Mouse (Mus musculus): Measurements from ENCODE around the gene Gm21738.
"Not testable (repeated sequence)": the region's sequence is repeated elsewhere in the genome, so short reads cannot be mapped to it uniquely, and the experiment has no call there.

Gm21738 gene

GRCm38 (mm10) chr14:19418830-19419229 lies at the start of gene Gm21738:
Gene Gm21738, minus strand, starts transcription at chr14:19418930.
- H3K4me3 ChIP-seq (replicated peaks; ENCODE audit: low read length); H3K36me3 ChIP-seq (ENCODE audit: insufficient read depth, low read length); H3K9me3 ChIP-seq (ENCODE audit: low read length): not testable (repeated sequence)

GRCm38 (mm10) chr14:19383741-19384140 lies 35.0 kb downstream of the Gm21738 start:
- H3K4me3 ChIP-seq (replicated peaks; ENCODE audit: low read length); H3K9me3 ChIP-seq (ENCODE audit: low read length); H3K36me3 ChIP-seq (ENCODE audit: insufficient read depth, low read length); H3K4me1 ChIP-seq (replicated peaks; ENCODE audit: low read depth, low read length); H3K27me3 ChIP-seq (ENCODE audit: insufficient read depth, low read length): not testable (repeated sequence)

More at GRCm38 (mm10) chr14:19418830-19419229, at the start of gene Gm21738:
- H3K4me1 ChIP-seq (replicated peaks; ENCODE audit: low read depth, low read length); H3K27me3 ChIP-seq (ENCODE audit: insufficient read depth, low read length): not testable (repeated sequence)

All from E14TG2a.4 (cell line).